Mouse (Mus musculus) liver, adult 2 months (tissue): Measurements from ENCODE around the gene Gm34653. TPM values are rescaled to one million over a fixed set of nuclear protein-coding genes. Genes with fewer than 3 reads are reported as not detected.

ENCODE experiments used
- DNase-seq: peaks from one replicate; pipeline ENCODE4 v3.0.0-alpha.2; 2011; ENCODE audit warnings: low read depth, low spot score; ENCODE audit errors: extremely low read depth
- H3K27ac ChIP-seq: fragments of 200-500 bp; replicated peaks from 2 replicates; pipeline ENCODE4 v1.5.1; 2012; ENCODE audit warnings: low read depth, mild to moderate bottlenecking, control low read depth, inconsistent platforms, low read length; ENCODE audit not compliant: insufficient read depth
- H3K27me3 ChIP-seq: fragments of 200-500 bp; 2 replicates; pipeline ENCODE4 v1.6.1; 2012; ENCODE audit warnings: mild to moderate bottlenecking, moderate library complexity, low read length, inconsistent platforms; ENCODE audit not compliant: control insufficient read depth, insufficient read depth
- H3K36me3 ChIP-seq: fragments of 200-500 bp; 2 replicates; pipeline ENCODE4 v1.6.1; 2012; ENCODE audit warnings: low read length, inconsistent platforms; ENCODE audit not compliant: control insufficient read depth, insufficient read depth
- H3K4me1 ChIP-seq: fragments of 200-500 bp; 2 replicates; pipeline ENCODE4 v1.6.1; 2011; ENCODE audit warnings: low read length; ENCODE audit not compliant: control insufficient read depth, insufficient read depth
- H3K4me3 ChIP-seq: fragments of 200-500 bp; 2 replicates; pipeline ENCODE4 v1.5.1; 2011; ENCODE audit warnings: low read depth, mild to moderate bottlenecking, control low read depth, low read length, moderate library complexity; ENCODE audit not compliant: insufficient read depth
- H3K79me2 ChIP-seq: fragments of 200-500 bp; 2 replicates; pipeline ENCODE4 v1.6.1; 2012; ENCODE audit warnings: inconsistent platforms, mild to moderate bottlenecking, low read length, moderate library complexity; ENCODE audit not compliant: control insufficient read depth, insufficient read depth
- H3K9ac ChIP-seq: fragments of 200-500 bp; 2 replicates; pipeline ENCODE4 v1.6.1; 2012; ENCODE audit warnings: low read depth, mild to moderate bottlenecking, control low read depth, inconsistent platforms, low read length
- CTCF ChIP-seq: fragments of 200-500 bp; IDR thresholded peaks from 2 replicates; pipeline ENCODE4 v1.5.1; 2011; ENCODE audit warnings: low read depth, low read length, control low read depth
- POLR2A ChIP-seq: fragments of 200-500 bp; IDR thresholded peaks from 2 replicates; pipeline ENCODE4 v1.6.1; 2011; ENCODE audit warnings: low read length, control low read depth; ENCODE audit not compliant: insufficient read depth; ENCODE audit errors: extremely low read depth
- WGBS: fragments of 180-500 bp; shearing (Covaris S2); methylation state at CpG from one replicate; pipeline ENCODE4 v1.1.7; 2018; 5-methylcytosine and 5-hydroxymethylcytosine counted together
- polyA plus RNA-seq: library from polyadenylated mRNA; depleted of rRNA; stranded (reverse); fragments of >200 nt; gene quantifications from 2 replicates; pipeline ENCODE4 v1.2.3, GENCODE M21; 2012
- total RNA-seq: library from RNA; depleted of rRNA; stranded (reverse); fragments of >200 nt; gene quantifications from 2 replicates; pipeline ENCODE4 v1.2.3, GENCODE M21; 2014

Gene Gm34653
- total and polyA plus RNA-seq, 2 experiments, result 0.09 TPM; not detected in 1

DNA sequence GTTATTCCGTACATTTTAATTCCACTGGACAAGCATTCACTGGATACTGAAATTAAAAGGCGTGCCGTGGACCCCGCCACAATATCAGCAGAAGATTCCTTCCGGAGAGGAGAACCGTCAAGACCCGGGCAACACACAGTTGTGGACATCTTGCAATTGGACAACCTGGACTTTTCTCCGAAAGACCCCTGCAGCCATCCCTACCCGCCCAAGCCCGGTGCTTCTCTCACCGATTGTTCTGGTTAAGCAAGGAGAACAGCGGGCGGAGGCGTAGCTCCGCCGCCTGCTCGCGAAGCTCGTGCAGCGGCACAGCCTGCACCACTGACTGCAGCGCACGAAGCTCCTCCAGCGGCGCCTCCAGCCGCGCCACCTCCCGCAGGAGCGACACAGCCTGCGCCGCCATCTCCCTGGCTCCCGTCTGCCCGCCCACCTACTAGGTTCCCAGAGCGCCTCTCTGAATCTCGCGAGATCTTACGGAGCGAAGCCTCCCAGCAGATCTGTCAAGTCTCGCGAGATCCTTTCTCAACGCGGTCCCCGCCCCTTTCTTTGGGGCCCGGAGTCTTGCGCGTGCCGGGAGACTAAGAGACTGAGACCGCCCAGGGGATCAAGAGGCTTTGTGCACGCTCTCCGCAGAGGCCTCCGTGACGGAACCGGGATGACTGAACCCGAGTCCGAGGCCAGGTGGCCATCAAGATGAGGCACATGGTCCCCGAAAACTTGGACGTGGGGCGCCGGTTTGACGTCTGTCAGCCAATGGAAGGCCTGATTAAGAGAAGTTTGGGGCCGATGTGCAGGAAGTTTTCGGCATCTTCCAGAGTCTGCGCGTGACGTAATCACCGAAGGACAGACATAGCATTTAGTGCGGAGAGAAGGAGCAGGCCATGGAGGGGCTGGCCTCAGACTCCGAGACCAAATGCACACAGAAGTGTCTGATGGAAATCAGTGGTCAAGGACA, 38.0 kb downstream of the Gm34653 start:
- DNase-seq, result peak; percentile 93
- under 1% methylated on average over 67 of the region's 67 CpGs for WGBS
- peaks cover 1% of the 10 kb centered on the region; the same call in 1 of the 2 replicates for H3K36me3 ChIP-seq
- peak overlapping the region; percentile 82 for H3K9ac ChIP-seq
- H3K27me3 ChIP-seq, result no peaks in the 10 kb centered on the region
- peak overlapping the region; percentile 69 for H3K4me3 ChIP-seq
- TF ChIP-seq CTCF (no peak), POLR2A (peak; percentile 66)
- peak overlapping the region; percentile 77 for H3K27ac ChIP-seq
- peaks cover 19% of the 10 kb centered on the region; the same call in 1 of the 2 replicates for H3K79me2 ChIP-seq
- peaks cover 8% of the 10 kb centered on the region for H3K4me1 ChIP-seq

DNA sequence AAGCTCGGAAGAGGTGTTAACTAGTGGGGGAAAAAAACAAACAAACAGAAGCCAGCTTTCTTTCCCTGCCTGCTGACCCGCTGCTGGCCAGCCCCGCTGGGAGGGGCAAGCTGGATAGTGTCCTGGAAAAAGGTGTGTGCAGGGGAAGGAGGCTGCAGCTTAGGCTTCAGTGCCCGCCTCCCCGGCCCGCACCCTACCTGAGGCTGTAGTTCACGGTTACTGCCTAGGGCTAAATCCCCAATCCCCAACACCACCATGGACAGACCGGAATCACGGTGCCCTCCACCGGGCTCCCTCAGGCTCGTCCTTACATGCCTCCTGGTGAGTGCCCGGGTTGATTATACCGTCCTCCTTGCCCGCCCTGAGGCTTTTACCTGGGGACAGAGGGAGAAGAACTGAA, 41.5 kb downstream of the Gm34653 start, which contains the start of gene Cutal:
Gene Cutal (plus strand): TSS at position 126 of the 400 bp plus-strand sequence.
- WGBS, result 5% methylated on average over 14 of the region's 14 CpGs
- no peak for DNase-seq
- H3K4me3 ChIP-seq, result peak within 1 kb of the TSS; percentile 85
- H3K4me1 ChIP-seq, result peaks cover 12% of the 10 kb centered on the region
- no peak for TF ChIP-seq CTCF
- TF ChIP-seq POLR2A, result peak; percentile 62
- peaks cover 28% of the 10 kb centered on the region for H3K79me2 ChIP-seq
- H3K27ac ChIP-seq, result peak within 1 kb of the TSS; percentile 99
- H3K27me3 ChIP-seq, result no peaks in the 10 kb centered on the region
- H3K36me3 ChIP-seq, result no peaks in the 10 kb centered on the region
- H3K9ac ChIP-seq, result peak within 1 kb of the TSS; percentile 86

DNA sequence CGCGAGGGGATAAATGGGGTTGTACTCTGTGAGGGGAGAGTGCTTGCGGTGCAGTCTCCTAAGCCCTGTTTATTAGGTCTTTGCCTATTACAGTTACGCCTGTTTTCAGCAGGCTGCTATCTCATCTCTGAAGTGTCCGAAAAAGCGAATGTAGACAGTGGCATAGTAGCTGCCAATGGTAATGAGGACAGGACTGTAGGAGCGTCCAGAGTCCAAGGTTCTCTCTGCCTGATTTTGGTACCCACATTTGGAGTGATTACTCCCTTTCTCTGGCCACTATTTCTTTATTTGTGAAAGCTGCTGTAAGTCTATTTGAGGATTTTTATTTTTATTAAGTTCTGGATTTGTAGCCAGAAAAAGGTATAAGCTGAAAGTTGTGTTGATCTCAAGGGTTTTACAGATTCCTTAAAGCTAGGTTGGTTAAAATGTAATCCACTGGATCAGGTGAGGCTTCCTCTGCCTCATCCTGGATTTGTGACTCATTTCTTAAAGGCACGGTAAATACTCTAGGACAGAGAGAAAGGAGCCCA, 42.1 kb downstream of the Gm34653 start, which contains the start of gene Psmd5:
Gene Psmd5 (minus strand): TSS at position 153 of the 530 bp plus-strand sequence.
- Histone ChIP-seq H3K27me3 (no peaks in the 10 kb centered on the region), H3K36me3 (no peaks in the 10 kb centered on the region), H3K27ac (peak within 1 kb of the TSS; percentile 99), H3K4me1 (peaks cover 6% of the 10 kb centered on the region), H3K9ac (peak within 1 kb of the TSS; percentile 86), H3K4me3 (peak within 1 kb of the TSS; percentile 85), H3K79me2 (peaks cover 27% of the 10 kb centered on the region)
- WGBS, result 9% methylated on average over 8 of the region's 8 CpGs
- no peak for TF ChIP-seq CTCF
- no peak for TF ChIP-seq POLR2A
- DNase-seq, result peak; percentile 90

DNA sequence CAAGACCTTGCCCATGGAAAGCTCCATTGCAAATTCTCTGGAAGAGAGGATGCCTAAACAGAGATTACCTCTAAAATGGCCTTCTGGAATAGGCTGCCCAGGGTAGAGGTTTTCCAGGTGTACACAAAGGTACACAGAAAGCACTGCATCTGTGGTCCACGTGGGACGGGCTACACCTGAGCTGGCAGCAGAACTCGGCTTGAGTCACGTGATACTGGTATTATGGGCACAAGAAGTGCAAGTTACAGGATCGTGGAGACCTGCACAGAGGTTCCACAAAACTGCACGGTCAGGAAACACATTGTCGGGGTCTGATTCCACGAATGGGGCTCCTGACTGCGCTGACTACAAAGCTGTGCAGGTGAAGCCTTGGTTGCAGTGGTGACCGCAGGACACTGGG, 47.2 kb downstream of the Gm34653 start:
- Histone ChIP-seq H3K4me3 (no peak overlapping the region), H3K9ac (no peak overlapping the region), H3K27me3 (no peaks in the 10 kb centered on the region), H3K27ac (no peak overlapping the region), H3K79me2 (peaks cover 35% of the 10 kb centered on the region), H3K36me3 (peaks cover 5% of the 10 kb centered on the region; the same call in 1 of the 2 replicates), H3K4me1 (peaks cover 17% of the 10 kb centered on the region)
- no peak for DNase-seq
- TF ChIP-seq POLR2A (no peak), CTCF (no peak)
- WGBS, result 88% methylated on average over 10 of the region's 10 CpGs

DNA sequence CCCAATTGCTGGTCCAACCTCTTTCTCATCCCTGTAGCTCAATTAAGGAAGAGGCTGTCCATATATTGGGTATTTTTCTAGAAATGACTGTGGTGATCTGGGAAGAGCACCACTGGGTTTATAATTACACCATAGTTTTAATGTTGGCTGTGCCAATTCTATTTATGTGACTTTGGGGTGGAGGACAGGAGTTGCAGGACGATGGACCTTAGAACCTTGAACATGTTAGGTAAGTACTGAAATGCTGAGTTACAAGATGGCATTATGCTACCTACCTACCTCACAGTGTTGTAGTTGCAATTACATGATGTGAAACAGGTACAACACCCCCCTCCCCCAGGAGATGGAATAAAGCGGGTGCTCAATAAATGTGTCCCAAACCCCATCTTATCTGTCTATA, 50.0 kb downstream of the Gm34653 start:
- Histone ChIP-seq H3K27me3 (no peaks in the 10 kb centered on the region), H3K9ac (no peak overlapping the region), H3K36me3 (peaks cover 16% of the 10 kb centered on the region; the same call in 1 of the 2 replicates), H3K79me2 (peaks cover 18% of the 10 kb centered on the region), H3K4me1 (peaks cover 13% of the 10 kb centered on the region), H3K4me3 (no peak overlapping the region), H3K27ac (peak overlapping the region; percentile 29)
- WGBS, result 45% methylated on average over 2 of the region's 2 CpGs
- peak; percentile 83 for DNase-seq
- TF ChIP-seq POLR2A, result no peak
- no peak for TF ChIP-seq CTCF

DNA sequence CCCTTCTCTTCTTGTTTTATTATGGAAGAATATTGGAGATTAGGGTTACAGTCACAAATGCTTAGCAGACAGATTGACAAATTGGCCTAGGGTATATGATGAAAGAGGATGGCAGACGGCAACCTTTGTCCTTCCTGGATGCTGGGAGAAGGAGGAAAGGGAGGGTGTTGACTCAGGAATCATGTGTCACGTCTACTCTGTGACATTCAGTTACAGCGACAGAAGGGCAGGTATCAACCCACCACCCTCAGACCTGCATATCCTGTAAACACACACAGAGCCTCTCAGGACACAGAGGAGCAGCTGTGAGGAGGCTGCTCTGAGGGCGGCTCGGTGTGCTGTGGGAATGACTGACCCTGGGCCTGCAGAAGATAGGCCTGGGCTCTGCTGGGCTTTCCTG, 50.4 kb downstream of the Gm34653 start:
- 15% methylated on average over 5 of the region's 5 CpGs for WGBS

More for the DNA sequence above, 50.4 kb downstream of the Gm34653 start:
- TF ChIP-seq POLR2A (no peak), CTCF (no peak)
- H3K79me2 ChIP-seq, result peaks cover 14% of the 10 kb centered on the region; the same call in 1 of the 2 replicates
- no peaks in the 10 kb centered on the region for H3K27me3 ChIP-seq
- H3K4me1 ChIP-seq, result peaks cover 13% of the 10 kb centered on the region
- peak; percentile 80 for DNase-seq
- H3K9ac ChIP-seq, result no peak overlapping the region
- H3K4me3 ChIP-seq, result no peak overlapping the region
- H3K27ac ChIP-seq, result peak overlapping the region; percentile 23; the same call in 1 of the 2 replicates
- H3K36me3 ChIP-seq, result peaks cover 19% of the 10 kb centered on the region; the same call in 1 of the 2 replicates
